In genomic region chr4:93927117-93927516, GRCm38 (mm10) we compare ENCODE assay signal across 17 mouse cellular contexts.
"Had no signal": no experiment of that assay in that cellular context is flagged by ENCODE, and none has a peak within 500 bp of the region (broad histone marks: within the 10 kb centered on the region; RNA-seq: fewer than 3 reads in every experiment).

No protein-coding gene starts in this region.

- ATAC-seq: hindbrain, embryonic 16.5 days; inflammation-experienced regulatory T-cells, adult 6 months; intestine, embryonic 15.5 days; intestine, postnatal 0 days had no signal

- DNase-seq: gastrocnemius, postnatal 10 days; gastrocnemius, postnatal 25 days; heart, adult 11 months; heart, adult 2 months; heart, postnatal 14 days; heart, postnatal 36 days; kidney, adult 18-20 months; kidney, adult 8-10 months; kidney, postnatal 10 days; kidney, postnatal 25 days; kidney, postnatal 4 days; liver; liver, embryonic 13.5 days had no signal
